Mouse (Mus musculus) embryo, embryonic 9.5 days (tissue): ENCODE data around the gene Cacna1e.

Experiments
- DNase-seq: peaks from one replicate; pipeline ENCODE4 v3.0.0-alpha.2; 2017; ENCODE audit errors: extremely low spot score

Gene Cacna1e

GRCm38 (mm10) chr1:154784862-154785261 lies 99.4 kb downstream of the Cacna1e start:
- DNase-seq = no peak

GRCm38 (mm10) chr1:154783521-154783920 lies 100.8 kb downstream of the Cacna1e start:
- no peak for DNase-seq

- DNase-seq = no peak
These were observed 104.3 kb downstream of the Cacna1e start for GRCm38 (mm10) chr1:154779908-154780514.

DNA sequence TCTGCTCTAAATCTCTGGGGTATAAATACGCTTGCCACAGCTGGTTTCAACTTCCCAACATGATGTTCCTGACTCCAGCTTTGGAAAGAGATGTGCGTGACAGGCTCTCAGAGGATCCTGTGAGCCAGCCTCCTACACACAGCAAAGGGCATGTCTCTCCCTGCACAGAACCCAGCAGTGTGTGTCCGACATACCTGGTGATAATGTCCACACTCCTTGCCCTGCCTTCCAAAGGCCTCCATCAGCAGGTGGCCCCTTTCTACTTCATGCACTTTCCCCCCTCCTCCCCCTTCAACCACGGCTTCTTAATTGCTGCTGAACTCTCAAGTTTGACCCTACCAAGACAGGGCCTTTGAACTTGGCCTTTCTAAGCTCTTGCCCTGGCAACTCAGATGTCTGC lies 108.0 kb downstream of the Cacna1e start:
- DNase-seq = no peak

DNA sequence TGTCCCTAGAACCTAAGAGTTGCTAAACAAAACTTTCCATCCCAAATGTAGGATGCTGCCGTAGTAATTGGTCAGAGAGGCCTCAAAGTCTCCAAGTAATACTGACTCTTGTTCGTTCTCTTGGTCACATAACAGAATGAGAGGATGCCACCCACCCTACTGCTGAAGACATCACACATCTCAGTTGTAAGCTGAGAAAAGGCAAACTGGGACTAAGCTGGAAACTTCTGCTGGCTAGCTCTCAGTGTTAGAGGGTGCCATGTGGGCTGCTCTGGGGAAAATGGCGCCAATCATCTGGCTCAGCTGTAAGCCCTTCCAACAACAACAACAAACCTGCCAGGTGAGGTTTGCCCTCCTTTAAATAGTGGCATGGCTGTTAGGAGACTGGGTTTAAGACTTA lies 109.8 kb downstream of the Cacna1e start:
- no peak for DNase-seq

DNA sequence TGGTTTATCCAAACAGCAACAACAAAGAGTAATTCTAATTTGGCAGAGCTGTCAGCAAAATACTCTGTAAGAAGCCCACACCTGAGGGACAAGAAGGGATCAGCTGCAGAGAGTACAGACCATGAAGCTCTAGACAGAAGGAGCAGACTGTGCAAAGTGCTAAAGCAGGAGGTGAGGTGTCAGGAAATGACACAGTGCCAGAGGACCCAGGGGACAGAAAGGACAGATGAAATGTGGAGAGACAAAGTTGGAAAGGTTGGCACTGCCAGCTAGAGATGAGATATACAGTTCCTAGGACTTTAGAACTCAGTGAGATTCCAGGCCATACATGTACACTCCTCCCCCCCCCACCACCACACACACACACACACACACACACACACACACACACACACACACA lies 113.2 kb downstream of the Cacna1e start:
- DNase-seq = no peak

GRCm38 (mm10) chr1:154770542-154770941 lies 113.8 kb downstream of the Cacna1e start:
- peak; percentile 25 for DNase-seq

DNA sequence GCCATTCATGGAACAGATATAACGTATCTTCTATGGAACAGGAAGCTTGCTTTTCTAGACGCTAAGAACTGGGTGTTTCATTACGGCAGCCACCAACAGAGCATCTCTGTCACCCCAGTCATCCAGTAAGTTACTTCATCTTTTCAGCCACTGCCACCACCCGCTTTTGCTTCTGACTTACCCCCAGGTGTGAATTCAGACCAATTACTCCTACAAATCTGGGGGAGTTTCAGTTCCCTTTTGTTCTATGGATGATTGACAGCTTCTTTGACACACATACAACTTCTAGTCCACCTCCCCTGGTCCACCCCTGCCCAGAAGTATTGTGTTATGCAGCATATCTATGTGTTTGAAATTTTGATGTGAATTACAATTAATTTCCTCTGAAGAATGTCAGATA lies 121.2 kb downstream of the Cacna1e start:
- DNase-seq = no peak

- DNase-seq = no peak
These were observed 132.2 kb downstream of the Cacna1e start for GRCm38 (mm10) chr1:154752081-154752480.

DNA sequence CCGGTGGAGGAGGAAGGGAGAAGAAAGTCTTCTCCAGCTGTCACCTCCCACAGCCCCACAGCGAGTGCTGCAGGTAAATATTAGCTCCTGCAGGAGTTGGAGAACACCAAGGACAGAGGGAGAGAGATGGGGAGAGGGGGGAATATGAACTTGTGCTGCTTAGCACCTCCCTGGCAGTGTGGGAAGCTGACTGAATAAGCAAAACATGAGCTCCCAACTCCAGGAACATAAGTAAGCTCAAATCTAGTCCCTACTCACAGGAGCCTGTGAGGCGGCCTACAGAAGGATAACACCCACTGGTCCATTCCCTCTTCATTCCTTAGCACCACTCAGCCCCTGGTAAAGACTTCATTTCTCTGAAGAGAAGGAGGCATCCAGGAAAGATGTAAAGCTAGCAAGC lies 135.8 kb downstream of the Cacna1e start:
- no peak for DNase-seq

GRCm38 (mm10) chr1:154745241-154745640 lies 139.1 kb downstream of the Cacna1e start:
- DNase-seq = no peak

DNA sequence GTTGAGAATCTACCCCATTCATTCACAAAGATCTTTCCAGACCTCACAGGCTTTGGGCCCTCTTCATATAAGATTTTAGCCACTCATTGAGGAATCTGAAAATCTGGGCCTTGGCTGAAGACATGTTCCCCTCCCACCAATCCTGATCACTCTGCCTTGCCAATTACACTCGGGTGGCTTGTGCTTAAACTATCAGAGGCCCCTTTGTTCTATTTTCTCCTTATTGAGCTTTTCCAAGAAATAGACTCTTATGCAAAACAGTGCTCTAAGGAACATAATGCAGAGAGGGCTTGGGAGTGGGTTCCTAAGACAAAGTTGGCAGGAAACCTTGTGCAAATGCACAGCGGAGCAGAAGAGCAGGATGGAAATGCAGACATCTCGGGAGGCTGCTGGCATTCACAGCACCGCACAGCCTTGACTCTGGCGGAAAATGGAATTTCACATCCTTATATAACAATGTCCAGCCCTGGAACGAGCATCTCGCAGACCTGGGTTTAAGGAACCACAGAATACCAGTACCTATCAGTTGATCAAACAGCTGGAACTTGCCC lies 153.8 kb downstream of the Cacna1e start:
- no peak for DNase-seq

GRCm38 (mm10) chr1:154729269-154729980 lies 154.9 kb downstream of the Cacna1e start:
- DNase-seq = peak; percentile 75

- DNase-seq = no peak
These were observed 155.6 kb downstream of the Cacna1e start for GRCm38 (mm10) chr1:154728682-154729081.

DNA sequence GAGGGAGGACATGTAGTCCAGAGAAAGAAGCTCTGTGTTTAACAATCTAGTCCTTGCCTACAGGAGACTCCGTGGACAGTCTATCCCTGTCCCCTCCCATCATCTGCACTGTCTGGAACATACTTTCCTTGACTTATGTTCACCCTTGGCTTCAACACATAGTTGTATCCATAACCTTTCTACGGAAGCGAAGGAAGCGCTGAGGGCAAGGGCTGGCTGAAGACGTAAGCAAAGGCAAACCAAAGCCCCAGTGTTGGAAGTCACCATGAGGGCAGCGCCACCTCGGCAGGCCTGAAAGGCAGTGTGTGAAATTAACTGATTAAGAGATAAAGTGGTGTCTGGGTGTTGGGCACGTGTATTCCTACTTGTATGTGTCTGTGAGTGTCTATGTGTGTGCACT lies 156.6 kb downstream of the Cacna1e start:
- no peak for DNase-seq

DNA sequence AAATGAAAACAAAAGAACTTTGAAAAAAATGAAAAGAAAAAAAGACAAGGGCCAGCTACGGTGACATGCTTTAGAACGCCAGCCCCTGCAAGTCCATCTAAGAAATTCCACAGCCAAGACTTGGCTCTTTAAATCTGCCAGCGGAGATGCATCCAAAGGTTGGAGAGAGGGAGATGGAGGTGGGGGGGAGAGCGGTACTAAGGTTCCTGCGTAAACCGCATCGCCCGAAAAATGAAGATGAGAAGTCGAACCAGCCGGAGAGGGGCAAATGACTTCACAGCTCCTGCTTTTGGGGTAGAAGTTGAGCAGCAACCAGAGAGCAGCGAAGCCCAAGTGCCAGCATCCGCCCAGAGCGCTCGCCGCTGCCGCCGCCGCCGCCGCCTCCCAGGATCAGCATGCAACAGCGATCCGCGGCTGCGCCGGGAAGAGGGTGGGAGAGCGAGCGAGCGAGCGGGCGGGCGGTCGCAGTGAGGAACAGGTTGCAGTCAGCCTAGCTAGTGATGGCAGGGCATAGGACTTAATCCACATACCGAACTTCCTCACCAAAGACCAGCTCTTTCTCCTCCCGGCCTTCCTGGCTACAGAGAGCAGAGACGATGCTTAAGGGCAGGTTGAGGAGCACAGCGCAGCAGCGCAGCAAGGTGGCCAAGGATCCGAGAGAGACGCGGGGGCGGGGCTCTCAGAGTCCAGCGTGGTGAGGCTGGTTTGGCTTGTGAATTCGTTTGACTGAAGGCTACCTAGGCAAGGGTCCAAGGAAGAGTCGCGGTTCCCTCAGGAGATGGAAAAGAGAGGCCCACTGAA lies 157.7 kb downstream of the Cacna1e start:
- peak; percentile 72 for DNase-seq

DNA sequence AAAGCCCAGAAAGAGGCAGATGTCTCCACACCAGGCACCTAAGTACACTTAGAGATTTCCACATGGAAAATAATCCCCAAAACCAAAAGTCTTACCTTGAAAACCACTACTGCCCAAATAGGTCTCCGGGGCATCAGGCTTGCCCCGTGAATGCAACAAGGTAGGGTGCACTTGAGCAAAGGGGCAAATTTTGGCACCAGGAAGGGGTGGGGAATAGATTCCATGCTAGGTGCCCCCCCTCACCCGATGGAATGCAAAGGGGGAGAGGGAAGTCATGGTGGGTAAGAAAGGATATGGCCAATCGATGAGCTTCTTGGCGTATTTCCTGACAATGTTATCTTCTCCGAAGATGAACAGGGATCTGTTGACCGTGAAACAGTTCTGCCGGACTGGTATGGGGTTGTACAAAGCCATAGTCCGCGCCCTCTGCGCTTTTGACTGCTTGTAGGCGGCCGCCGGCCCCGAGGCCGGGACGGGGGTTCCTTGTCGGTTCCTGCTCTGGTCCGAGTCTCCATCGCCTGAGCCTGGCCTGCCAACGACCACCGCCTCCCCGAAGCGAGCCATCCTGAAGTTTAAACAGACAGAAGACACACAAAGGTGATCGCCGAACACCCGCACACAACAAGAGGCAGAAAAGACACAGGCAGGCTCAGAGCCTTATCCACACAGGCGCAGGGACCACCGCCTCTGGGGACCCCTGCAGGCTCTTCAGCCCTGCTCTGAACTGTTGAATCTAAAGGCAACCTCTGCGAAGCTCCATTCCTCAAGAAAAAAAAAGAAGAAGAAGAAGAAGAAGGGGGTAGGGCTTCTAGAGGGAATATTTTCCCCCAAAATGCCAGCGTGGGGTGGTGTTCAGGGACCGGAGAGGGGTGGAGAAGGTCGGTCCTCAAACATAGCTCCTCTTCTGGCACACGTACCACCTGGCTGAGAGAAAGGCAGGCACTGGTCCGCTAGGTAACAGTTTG lies 158.7 kb downstream of the Cacna1e start:
- DNase-seq = peak; percentile 15

DNA sequence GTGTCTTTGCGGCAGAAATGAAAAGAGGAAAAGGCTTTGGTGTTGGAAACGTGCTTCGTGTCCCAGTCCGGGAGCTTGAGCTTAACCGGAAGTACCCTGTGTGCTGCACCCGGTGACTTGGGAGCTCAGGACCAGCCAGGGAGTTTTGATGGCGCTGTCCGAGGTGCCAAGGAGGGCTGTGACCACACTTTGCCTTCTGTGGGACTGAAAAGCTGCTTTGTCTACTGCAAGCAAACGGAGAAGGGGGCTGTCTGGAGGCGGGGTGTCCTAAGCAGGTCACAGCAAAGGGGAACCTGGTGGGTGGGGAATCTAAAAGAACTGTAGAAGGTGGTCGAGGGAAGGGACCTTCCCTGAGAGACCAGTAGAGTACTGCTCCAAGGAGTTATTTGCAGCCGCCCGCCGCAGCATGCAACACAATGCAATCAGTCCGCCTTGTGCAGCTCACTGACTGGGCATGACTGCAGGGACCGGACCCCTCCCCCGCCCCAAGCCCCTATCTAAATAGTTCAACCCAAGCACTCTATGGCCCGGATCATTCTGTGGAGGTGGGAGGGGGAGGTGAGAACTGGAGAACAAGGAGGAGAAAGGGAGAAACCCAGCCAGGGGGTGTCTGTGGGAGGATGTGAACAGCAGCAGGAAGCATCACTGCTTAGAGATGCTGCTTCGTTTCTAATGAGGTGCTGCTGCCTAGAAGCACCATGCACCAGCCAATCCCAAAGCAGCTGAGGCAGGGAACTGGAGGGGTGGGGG lies 160.6 kb downstream of the Cacna1e start:
- peak; percentile 69 for DNase-seq

DNA sequence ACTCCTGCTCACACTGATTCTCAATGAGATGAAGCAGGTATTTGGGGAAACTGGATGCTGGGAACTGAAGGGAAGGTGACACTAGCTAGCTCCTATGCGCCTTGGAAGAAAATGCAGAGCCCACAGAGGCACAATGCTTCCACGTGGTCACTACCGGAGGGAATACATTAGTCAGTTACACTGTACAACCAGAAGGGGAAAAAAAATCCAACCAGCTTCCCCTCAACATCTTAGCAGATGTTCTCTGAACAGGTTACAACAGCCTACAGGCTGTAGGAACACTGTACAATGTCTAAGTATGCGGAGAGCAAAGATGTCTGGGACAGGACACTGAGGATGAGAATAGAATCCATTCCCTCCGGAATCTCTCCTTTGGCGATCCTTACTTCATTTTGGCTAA lies 161.2 kb downstream of the Cacna1e start:
- no peak for DNase-seq

GRCm38 (mm10) chr1:154715596-154715995 lies 168.7 kb downstream of the Cacna1e start:
- no peak for DNase-seq

- DNase-seq = no peak
These were observed 171.6 kb downstream of the Cacna1e start for GRCm38 (mm10) chr1:154712747-154713146.
